Mouse (Mus musculus): ENCODE results near the gene Brinp1.

DNA sequence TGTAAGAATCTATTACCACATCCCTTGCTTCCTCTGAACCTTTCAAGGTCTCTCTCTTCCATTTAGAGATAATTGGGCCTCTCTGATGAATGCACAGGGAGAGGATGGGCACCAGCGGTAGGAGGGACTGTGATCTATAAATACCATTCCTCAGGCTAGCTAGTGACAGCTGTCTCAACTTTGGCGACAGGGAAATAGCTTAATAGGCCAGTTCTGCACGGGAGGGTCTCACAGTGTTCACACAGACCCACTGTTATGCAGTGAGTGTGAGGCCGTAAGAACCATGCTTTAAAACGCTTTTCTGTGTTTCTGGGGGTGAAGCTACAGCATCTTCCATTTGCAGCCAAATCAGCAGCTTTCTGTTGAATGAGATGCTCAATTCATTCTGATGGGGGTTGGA is 186.8 kb downstream of the Brinp1 start:
- TF ChIP-seq CTCF (IDR thresholded peaks at IDR 0.05; ENCODE audit: low read depth, low read length) (no peak), POLR2A (IDR thresholded peaks at IDR 0.05; ENCODE audit: borderline replicate concordance, low read depth, low read length) (no peak)

Measured in bone marrow macrophage, adult 2 months (primary cell).